Mouse (Mus musculus): ENCODE results near the gene Rufy3. TPM values are rescaled to one million over a fixed set of nuclear protein-coding genes. Genes with fewer than 3 reads are reported as not detected.

Rufy3 gene
- total RNA-seq (2014; rRNA removed; ENCODE audit: low replicate concordance) (12.7 and 15.2 TPM in 2 replicates), polyA plus RNA-seq (2015; fragmentation: Nextera tagmentation; extraction: Ambion mirVana) (6.8 and 7.3 TPM in 2 replicates)

- ATAC-seq (ENCODE audit: insufficient read depth, low read depth), result peak; percentile 91
- WGBS, result 1% methylated on average over 59 of the region's 71 CpGs
Observed at GRCm38 (mm10) chr5:88564501-88565147, at the start of gene Rufy3. Gene Rufy3, plus strand, starts transcription at chr5:88565040.

GRCm38 (mm10) chr5:88519232-88519631, 45.6 kb upstream of the Rufy3 start:
- H3K36me3 ChIP-seq (replicated peaks; ENCODE audit: control insufficient read depth, insufficient read depth, low read length), result no peaks in the 10 kb centered on the region

More at GRCm38 (mm10) chr5:88564501-88565147, at the start of gene Rufy3:
- peak within 1 kb of the TSS; percentile 82 for H3K4me2 ChIP-seq (ENCODE audit: low read depth, low read length)
- H3K27me3 ChIP-seq (ENCODE audit: control insufficient read depth, insufficient read depth, low read length), result no peaks in the 10 kb centered on the region
- no peaks in the 10 kb centered on the region for H3K9me3 ChIP-seq (replicated peaks; ENCODE audit: control insufficient read depth, low read length)
- 0 out of 2 replicates have a peak, but pooled peaks cover 6% of the 10 kb centered on the region for H3K4me1 ChIP-seq (ENCODE audit: control insufficient read depth, insufficient read depth)
- peak within 1 kb of the TSS; percentile 93 for H3K27ac ChIP-seq (ENCODE audit: low read depth)
- peak; percentile 82 for DNase-seq (ENCODE audit: low spot score)
- 0 out of 2 replicates have a peak, but pooled peaks cover 4% of the 10 kb centered on the region for H3K36me3 ChIP-seq (replicated peaks; ENCODE audit: control insufficient read depth, insufficient read depth, low read length)
- TF ChIP-seq CTCF (IDR thresholded peaks at IDR 0.05; ENCODE audit: low read depth), result peak; percentile 52
- no peak for TF ChIP-seq EP300 (IDR thresholded peaks at IDR 0.05; ENCODE audit: low read depth)
- H3K4me3 ChIP-seq (ENCODE audit: low read depth, low read length), result peak within 1 kb of the TSS; percentile 78
- H3K9ac ChIP-seq (replicated peaks; ENCODE audit: low read depth, low read length), result peak within 1 kb of the TSS; percentile 82

GRCm38 (mm10) chr5:88527657-88528056, 37.2 kb upstream of the Rufy3 start, which contains the start of gene Jchain:
Gene Jchain, minus strand, starts transcription at chr5:88527891.
- Histone ChIP-seq H3K36me3 (replicated peaks; ENCODE audit: control insufficient read depth, insufficient read depth, low read length) (no peaks in the 10 kb centered on the region), H3K9me3 (replicated peaks; ENCODE audit: control insufficient read depth, low read length) (no peaks in the 10 kb centered on the region), H3K9ac (replicated peaks; ENCODE audit: low read depth, low read length) (no peak within 1 kb of the TSS), H3K27ac (ENCODE audit: low read depth) (no peak within 1 kb of the TSS), H3K4me1 (ENCODE audit: control insufficient read depth, insufficient read depth) (peaks cover 6% of the 10 kb centered on the region; the same call in 1 of the 2 replicates), H3K27me3 (ENCODE audit: control insufficient read depth, insufficient read depth, low read length) (no peaks in the 10 kb centered on the region), H3K4me3 (ENCODE audit: low read depth, low read length) (no peak within 1 kb of the TSS), H3K4me2 (ENCODE audit: low read depth, low read length) (no peak within 1 kb of the TSS)
- TF ChIP-seq CTCF (IDR thresholded peaks at IDR 0.05; ENCODE audit: low read depth), result no peak
- no peak for TF ChIP-seq EP300 (IDR thresholded peaks at IDR 0.05; ENCODE audit: low read depth)
- 84% methylated on average over 3 of the region's 3 CpGs for WGBS
- DNase-seq (ENCODE audit: low spot score) (no peak), ATAC-seq (ENCODE audit: insufficient read depth, low read depth) (no peak)

More at GRCm38 (mm10) chr5:88519232-88519631, 45.6 kb upstream of the Rufy3 start:
- Histone ChIP-seq H3K4me2 (ENCODE audit: low read depth, low read length) (no peak overlapping the region), H3K27ac (ENCODE audit: low read depth) (no peak overlapping the region), H3K4me3 (ENCODE audit: low read depth, low read length) (no peak overlapping the region), H3K27me3 (ENCODE audit: control insufficient read depth, insufficient read depth, low read length) (no peaks in the 10 kb centered on the region), H3K9ac (replicated peaks; ENCODE audit: low read depth, low read length) (no peak overlapping the region), H3K9me3 (replicated peaks; ENCODE audit: control insufficient read depth, low read length) (no peaks in the 10 kb centered on the region), H3K4me1 (ENCODE audit: control insufficient read depth, insufficient read depth) (no peaks in the 10 kb centered on the region)
- ATAC-seq (ENCODE audit: insufficient read depth, low read depth) (no peak), DNase-seq (ENCODE audit: low spot score) (peak; percentile 44)
- WGBS, result 0% methylated on average over 2 of the region's 2 CpGs
- TF ChIP-seq CTCF (IDR thresholded peaks at IDR 0.05; ENCODE audit: low read depth), result peak; percentile 71
- no peak for TF ChIP-seq EP300 (IDR thresholded peaks at IDR 0.05; ENCODE audit: low read depth)

- DNase-seq (ENCODE audit: low spot score) (no peak), ATAC-seq (ENCODE audit: insufficient read depth, low read depth) (no peak)
- H3K9ac ChIP-seq (replicated peaks; ENCODE audit: low read depth, low read length), result no peak overlapping the region
- H3K4me2 ChIP-seq (ENCODE audit: low read depth, low read length), result no peak overlapping the region
- H3K27me3 ChIP-seq (ENCODE audit: control insufficient read depth, insufficient read depth, low read length), result no peaks in the 10 kb centered on the region
- peaks cover 6% of the 10 kb centered on the region; the same call in 1 of the 2 replicates for H3K4me1 ChIP-seq (ENCODE audit: control insufficient read depth, insufficient read depth)
- WGBS, result 42% methylated on average over 1 of the region's 1 CpGs
- H3K27ac ChIP-seq (ENCODE audit: low read depth), result no peak overlapping the region
- H3K9me3 ChIP-seq (replicated peaks; ENCODE audit: control insufficient read depth, low read length), result no peaks in the 10 kb centered on the region
- H3K36me3 ChIP-seq (replicated peaks; ENCODE audit: control insufficient read depth, insufficient read depth, low read length), result no peaks in the 10 kb centered on the region
- H3K4me3 ChIP-seq (ENCODE audit: low read depth, low read length), result no peak overlapping the region
- TF ChIP-seq CTCF (IDR thresholded peaks at IDR 0.05; ENCODE audit: low read depth) (no peak), EP300 (IDR thresholded peaks at IDR 0.05; ENCODE audit: low read depth) (no peak)
Observed at GRCm38 (mm10) chr5:88530908-88531307, 33.9 kb upstream of the Rufy3 start.

GRCm38 (mm10) chr5:88534697-88535096, 30.1 kb upstream of the Rufy3 start:
- DNase-seq (ENCODE audit: low spot score), result no peak
- no peak overlapping the region for H3K27ac ChIP-seq (ENCODE audit: low read depth)
- no peaks in the 10 kb centered on the region for H3K9me3 ChIP-seq (replicated peaks; ENCODE audit: control insufficient read depth, low read length)
- TF ChIP-seq CTCF (IDR thresholded peaks at IDR 0.05; ENCODE audit: low read depth), result no peak
- TF ChIP-seq EP300 (IDR thresholded peaks at IDR 0.05; ENCODE audit: low read depth), result no peak
- H3K27me3 ChIP-seq (ENCODE audit: control insufficient read depth, insufficient read depth, low read length), result no peaks in the 10 kb centered on the region
- no peak overlapping the region for H3K4me3 ChIP-seq (ENCODE audit: low read depth, low read length)
- H3K4me2 ChIP-seq (ENCODE audit: low read depth, low read length), result no peak overlapping the region
- no peaks in the 10 kb centered on the region for H3K36me3 ChIP-seq (replicated peaks; ENCODE audit: control insufficient read depth, insufficient read depth, low read length)
- WGBS, result 59% methylated on average over 3 of the region's 3 CpGs
- H3K4me1 ChIP-seq (ENCODE audit: control insufficient read depth, insufficient read depth), result peaks cover 6% of the 10 kb centered on the region; the same call in 1 of the 2 replicates
- ATAC-seq (ENCODE audit: insufficient read depth, low read depth), result no peak
- H3K9ac ChIP-seq (replicated peaks; ENCODE audit: low read depth, low read length), result no peak overlapping the region
